Mouse (Mus musculus) bone marrow, adult 2 months (tissue): Measurements from ENCODE around the gene Snapc4. TPM values are rescaled to one million over a fixed set of nuclear protein-coding genes. Genes with fewer than 3 reads are reported as not detected.
A peak's percentile ranks its signal among the peaks of the same experiment; 100 is the strongest.

Experiments
- H3K27ac ChIP-seq: fragments of 200-500 bp; 2 replicates; pipeline ENCODE4 v1.5.1; 2012; ENCODE audit warnings: low read depth, mild to moderate bottlenecking, control low read depth, inconsistent platforms, low read length; ENCODE audit not compliant: control insufficient read depth, poor library complexity, insufficient read depth
- H3K4me1 ChIP-seq: fragments of 200-500 bp; 2 replicates; pipeline ENCODE4 v1.6.1; 2011; ENCODE audit warnings: low read length; ENCODE audit not compliant: control insufficient read depth, insufficient read depth
- H3K4me3 ChIP-seq: fragments of 200-500 bp; replicated peaks from 2 replicates; pipeline ENCODE3; 2011; ENCODE audit warnings: mild to moderate bottlenecking, low read depth, low read length, control low read depth; ENCODE audit not compliant: control insufficient read depth
- CTCF ChIP-seq: fragments of 200-500 bp; IDR thresholded peaks from 2 replicates; pipeline ENCODE4 v1.5.1; 2011; ENCODE audit warnings: low read length, control low read depth; ENCODE audit not compliant: control insufficient read depth, insufficient read depth
- POLR2A ChIP-seq: fragments of 200-500 bp; IDR thresholded peaks from 2 replicates; pipeline ENCODE4 v1.6.1; 2011; ENCODE audit warnings: low read depth, mild to moderate bottlenecking, control low read depth, low read length, borderline replicate concordance; ENCODE audit not compliant: control insufficient read depth
- WGBS: fragments of 180-500 bp; shearing (Covaris S2); methylation state at CpG from one replicate; pipeline ENCODE4 v1.1.7; 2018; 5-methylcytosine and 5-hydroxymethylcytosine counted together
- polyA plus RNA-seq: library from polyadenylated mRNA; stranded (reverse); fragments of >200 nt; gene quantifications from 2 replicates; pipeline ENCODE4 v1.2.4, GENCODE M21; 2011; ENCODE audit warnings: low replicate concordance; ENCODE audit not compliant: missing spikeins, insufficient read depth, insufficient read length

The Snapc4 gene
- polyA plus RNA-seq, 1 experiment, result 42.6 TPM

DNA sequence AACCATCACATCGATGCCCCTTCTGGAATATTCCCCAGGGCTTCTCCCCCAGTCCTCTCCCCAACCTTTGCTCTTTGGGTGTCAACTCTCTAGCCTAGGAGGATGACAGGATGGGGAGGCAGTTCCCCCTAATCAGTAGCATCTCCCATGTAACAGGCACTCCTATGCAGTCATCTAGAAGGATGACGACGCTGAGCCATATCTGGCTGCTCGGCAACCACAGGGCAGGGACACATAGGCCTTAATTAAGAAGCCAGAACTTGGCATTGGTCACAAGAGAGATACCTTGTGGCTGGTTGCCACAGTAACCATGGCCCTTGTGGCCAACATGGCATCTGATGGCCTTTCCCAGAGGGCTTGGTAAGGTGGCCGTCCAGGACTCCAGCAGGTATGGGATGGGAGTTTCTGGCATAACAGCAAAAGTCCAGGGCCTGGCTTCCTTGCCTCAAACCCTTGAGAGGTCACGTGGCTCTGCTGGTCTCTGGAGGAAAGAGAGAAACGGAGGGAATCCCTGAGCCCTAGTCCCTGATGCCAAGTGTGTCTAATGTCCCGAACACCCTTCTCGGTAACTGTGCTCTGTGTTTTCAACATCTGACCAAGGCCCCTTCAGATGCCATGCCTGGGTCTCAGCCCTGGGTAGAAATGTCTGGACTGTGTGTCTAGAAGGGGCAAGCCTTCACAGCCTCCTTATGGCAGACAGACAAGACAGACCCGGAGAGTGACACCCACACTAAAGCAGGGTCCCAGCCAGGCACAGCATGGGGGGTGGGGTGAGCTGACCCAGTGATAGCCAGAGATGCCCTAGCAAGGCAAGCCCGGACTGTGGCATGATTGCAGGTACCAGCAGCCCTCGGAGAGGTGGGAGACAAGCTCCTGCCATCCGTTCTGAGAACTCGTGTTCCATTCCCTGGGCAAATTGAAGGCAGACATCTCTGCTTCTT is 59.9 kb downstream of the Snapc4 start:
- WGBS, result 77% methylated on average over 14 of the region's 14 CpGs
- TF ChIP-seq POLR2A (no peak), CTCF (no peak)
- Histone ChIP-seq H3K4me1 (peaks cover 2% of the 10 kb centered on the region), H3K4me3 (no peak overlapping the region), H3K27ac (no peak overlapping the region)

DNA sequence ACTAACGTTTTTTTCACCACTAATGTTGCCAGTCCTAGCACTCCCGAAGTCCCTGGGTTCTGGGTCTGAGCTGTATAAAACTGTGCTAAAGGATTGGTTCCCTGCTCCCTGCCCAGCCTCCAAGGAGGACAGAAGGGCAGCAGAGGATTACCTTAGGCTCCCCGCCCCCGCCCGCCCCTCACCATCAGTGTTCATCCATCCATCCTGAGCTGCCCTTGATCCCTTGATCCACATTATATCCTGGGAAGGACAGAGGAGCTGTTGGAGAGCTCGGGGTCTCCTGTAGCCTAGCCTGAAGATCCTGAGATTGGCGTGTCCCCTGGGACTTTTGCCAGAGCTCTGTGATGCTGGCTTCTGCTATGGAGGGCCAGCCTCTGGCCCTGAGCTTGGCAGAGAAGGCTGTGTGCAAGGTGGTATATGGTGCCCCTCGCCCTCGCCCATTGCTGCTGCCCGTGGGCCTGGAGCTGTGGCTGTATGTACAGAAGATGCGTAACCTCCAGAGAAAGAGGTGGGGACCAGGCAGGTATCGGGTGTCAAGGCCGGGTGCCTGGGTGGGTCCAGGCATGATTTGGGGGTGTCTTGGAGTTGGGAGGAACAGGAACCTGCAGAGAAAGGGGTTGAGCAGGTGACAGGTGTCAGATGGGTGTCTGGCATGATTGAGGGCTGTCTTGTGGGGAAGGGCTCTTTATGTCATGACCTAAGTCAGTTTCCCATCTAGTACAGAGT is 60.8 kb downstream of the Snapc4 start:
- Histone ChIP-seq H3K4me3 (no peak overlapping the region), H3K4me1 (peaks cover 4% of the 10 kb centered on the region), H3K27ac (no peak overlapping the region)
- WGBS, result 81% methylated on average over 13 of the region's 13 CpGs
- TF ChIP-seq CTCF (no peak), POLR2A (no peak)

DNA sequence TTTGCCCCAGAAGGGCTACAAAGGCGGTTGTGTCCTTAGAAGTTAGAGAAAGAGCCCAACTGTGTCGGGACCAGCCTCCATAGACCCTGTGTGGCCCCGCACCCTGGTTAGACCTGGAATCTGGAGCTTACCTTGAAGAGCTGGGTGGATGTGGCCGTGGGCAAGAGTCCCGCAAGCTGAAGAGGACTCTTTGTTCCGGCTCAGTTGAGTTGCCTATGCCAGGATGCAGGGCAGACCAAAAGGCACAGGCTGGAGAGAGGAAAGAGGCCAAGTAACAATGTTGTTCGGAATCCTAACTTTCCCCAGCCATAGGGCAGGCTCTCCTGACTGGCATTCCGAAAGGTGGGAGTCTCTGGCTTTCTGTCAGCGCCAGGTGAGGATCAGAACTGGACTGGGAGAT is 61.3 kb downstream of the Snapc4 start:
- TF ChIP-seq CTCF (no peak), POLR2A (no peak)
- Histone ChIP-seq H3K27ac (no peak overlapping the region), H3K4me1 (peaks cover 4% of the 10 kb centered on the region), H3K4me3 (no peak overlapping the region)
- WGBS, result 80% methylated on average over 9 of the region's 9 CpGs

DNA sequence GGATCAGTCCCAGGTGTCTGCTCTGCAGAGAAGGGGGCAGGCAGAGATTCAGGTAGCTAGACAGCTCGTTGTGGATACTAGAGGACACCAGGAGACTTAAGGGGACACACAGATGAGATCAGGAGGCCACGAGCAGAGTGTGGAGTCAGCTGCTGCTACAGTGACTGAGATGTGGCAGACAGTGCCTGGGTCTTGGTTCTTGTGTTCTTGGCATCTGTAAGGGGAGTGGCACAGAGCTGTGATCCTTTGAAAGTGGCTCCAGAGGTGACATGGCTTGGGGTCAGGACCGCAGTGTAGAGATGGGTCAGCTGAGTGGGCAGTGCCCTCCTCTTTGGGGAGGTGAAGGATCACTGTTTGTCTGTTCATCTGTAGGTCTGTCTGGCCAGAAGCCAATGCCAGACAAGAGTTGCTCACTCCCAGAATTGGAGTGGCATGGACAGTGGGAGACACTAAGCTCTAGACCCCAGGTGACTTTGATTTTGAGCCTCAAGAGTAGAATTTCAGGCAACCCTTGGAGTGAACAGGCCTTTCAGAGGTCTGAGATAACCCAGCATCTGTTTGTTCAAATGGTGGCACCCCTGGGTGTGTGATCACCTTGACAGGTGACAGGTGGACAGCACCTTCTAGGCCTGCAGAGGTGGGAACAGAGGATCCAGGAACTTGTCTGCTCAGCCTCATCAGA is 62.3 kb downstream of the Snapc4 start:
- H3K4me3 ChIP-seq, result no peak overlapping the region
- WGBS, result 80% methylated on average over 3 of the region's 3 CpGs
- peaks cover 4% of the 10 kb centered on the region for H3K4me1 ChIP-seq
- no peak for TF ChIP-seq CTCF
- TF ChIP-seq POLR2A, result no peak
- no peak overlapping the region for H3K27ac ChIP-seq

DNA sequence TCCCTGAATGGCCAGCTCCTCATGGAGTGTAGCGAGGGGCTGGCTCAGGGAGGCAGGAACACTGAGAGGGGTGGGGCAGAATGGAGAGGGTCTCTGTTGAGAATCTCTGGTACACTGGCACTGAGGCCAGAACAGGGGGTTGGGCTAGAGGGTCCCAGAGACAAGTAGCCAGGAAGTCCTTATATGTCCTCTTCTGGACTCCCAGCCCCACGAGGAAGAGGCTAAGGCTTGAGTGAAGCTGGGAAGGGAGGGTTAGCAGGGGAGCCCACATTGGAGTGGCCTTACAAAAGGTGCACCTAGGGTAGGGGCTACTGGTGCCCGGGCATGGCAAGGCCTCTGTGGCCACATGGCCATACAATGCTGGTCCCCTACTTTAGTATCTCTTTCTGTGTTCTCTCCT is 63.1 kb downstream of the Snapc4 start:
- Histone ChIP-seq H3K27ac (no peak overlapping the region), H3K4me1 (peaks cover 4% of the 10 kb centered on the region), H3K4me3 (no peak overlapping the region)
- no peak for TF ChIP-seq POLR2A
- TF ChIP-seq CTCF, result no peak
- 64% methylated on average over 3 of the region's 3 CpGs for WGBS

DNA sequence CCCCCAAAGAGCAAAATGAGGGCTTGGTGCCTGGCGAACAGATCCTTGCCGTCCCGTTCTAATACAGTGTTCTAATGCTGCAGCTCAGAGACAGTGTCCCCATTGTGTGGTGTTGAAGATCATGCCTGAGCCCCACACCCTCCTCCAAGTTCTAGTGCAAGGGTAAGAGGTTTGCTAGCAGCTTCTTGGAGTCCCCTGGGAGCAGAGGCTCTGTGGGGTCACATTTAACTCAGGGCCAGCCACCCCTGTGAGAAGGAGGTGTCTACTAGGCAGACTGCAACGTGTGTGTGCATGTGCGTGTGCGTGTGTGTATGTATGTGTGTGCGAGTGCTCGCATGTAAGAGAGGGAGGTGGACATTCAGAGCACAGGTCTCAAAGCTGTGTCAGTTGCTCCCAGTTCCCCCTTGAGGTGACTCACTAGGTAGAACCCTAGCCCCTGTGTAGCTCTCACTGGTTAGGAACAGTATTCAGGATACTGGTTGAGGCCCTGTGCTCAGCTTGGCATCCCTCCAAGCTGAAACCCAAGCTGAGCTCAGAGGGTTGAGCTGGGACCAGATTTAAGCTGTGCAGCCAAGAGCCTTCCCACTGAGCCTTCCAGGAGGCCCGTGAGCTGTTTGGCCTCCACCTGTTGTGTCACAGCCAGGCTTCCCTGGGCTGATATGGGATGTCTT is 63.7 kb downstream of the Snapc4 start:
- TF ChIP-seq POLR2A (no peak), CTCF (no peak)
- H3K4me3 ChIP-seq, result no peak overlapping the region
- peaks cover 6% of the 10 kb centered on the region for H3K4me1 ChIP-seq
- H3K27ac ChIP-seq, result no peak overlapping the region
- 50% methylated on average over 9 of the region's 9 CpGs for WGBS

DNA sequence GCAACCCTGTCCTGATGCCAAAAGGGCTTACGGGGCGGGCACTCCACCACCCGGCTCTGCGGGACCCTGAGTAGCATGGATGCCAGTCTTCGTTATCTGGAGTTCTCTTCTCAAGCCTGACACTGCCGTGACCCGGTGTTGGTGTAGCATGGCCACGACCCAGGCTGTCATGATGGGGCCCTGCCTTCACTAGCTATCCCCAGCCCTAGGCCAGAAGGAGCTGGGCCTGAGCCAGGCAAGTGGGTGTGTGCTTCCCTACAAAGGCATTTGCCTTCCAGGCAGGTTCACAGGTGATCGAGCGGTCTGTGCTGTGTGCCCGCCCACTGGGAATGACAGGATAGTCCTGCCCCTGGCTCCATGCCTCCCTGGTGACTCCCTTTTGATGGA is 64.5 kb downstream of the Snapc4 start:
- H3K27ac ChIP-seq, result peak overlapping the region; percentile 38; the same call in 1 of the 2 replicates

More for the DNA sequence above, 64.5 kb downstream of the Snapc4 start:
- Histone ChIP-seq H3K4me3 (peak overlapping the region; percentile 66), H3K4me1 (peaks cover 9% of the 10 kb centered on the region)
- no peak for TF ChIP-seq CTCF
- TF ChIP-seq POLR2A, result no peak
- 6% methylated on average over 11 of the region's 11 CpGs for WGBS
